In the genomic region with DNA sequence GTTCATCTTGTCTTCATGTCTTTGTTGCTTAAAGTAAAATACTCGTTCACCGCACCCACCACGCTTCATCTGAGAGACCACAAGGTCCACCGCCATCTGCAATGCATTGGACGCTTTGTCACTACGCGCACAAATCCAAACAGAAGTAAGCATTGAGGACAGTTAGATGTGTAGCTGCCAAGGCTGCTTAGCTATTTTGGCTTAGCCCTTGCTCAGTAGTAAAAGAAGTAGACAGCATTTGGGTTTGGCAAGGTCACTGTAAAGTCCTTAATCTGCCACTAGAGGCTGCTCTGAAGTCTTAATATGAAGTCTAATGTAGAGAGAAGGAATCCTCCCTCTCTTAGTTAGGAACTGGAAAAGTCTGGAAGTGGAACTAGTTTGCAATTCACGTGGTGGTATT, we compare ENCODE assay signal across 8 mouse cellular contexts. TPM values are rescaled to one million over a fixed set of nuclear protein-coding genes. Genes with fewer than 3 reads are reported as not detected.
A peak's percentile ranks its signal among the peaks of the same experiment; 100 is the strongest.
DNase-seq lines count a peak whose midpoint lies in the region; ATAC-seq and TF ChIP-seq lines count a peak whose summit lies in the region.

No protein-coding gene starts in this region.

- H3K9ac ChIP-seq in embryonic facial prominence, embryonic 13.5 days, result no peak overlapping the region
- H3K9ac ChIP-seq in limb, embryonic 15.5 days, result no peak overlapping the region
- H3K9ac ChIP-seq in stomach, postnatal 0 days (ENCODE audit: low read length), result no peak overlapping the region

- ATAC-seq in embryonic facial prominence, embryonic 13.5 days (ENCODE audit: insufficient number of reproducible peaks, insufficient read depth, low FRiP score, low TSS enrichment, low read depth), result no peak
- no peak for ATAC-seq in limb, embryonic 15.5 days (ENCODE audit: insufficient number of reproducible peaks, low FRiP score, low TSS enrichment, low read depth)
- no peak for ATAC-seq in stomach, postnatal 0 days (ENCODE audit: low FRiP score, low TSS enrichment)

- H3K4me3 ChIP-seq in embryonic facial prominence, embryonic 13.5 days, result peak overlapping the region; percentile 27; the same call in 1 of the 2 replicates
- peak overlapping the region; percentile 45 for H3K4me3 ChIP-seq in hindbrain, embryonic 10.5 days
- no peak overlapping the region for H3K4me3 ChIP-seq in limb, embryonic 15.5 days
- no peak overlapping the region for H3K4me3 ChIP-seq in stomach, postnatal 0 days (ENCODE audit: low read depth, low read length)

- no peaks in the 10 kb centered on the region for H3K36me3 ChIP-seq in embryonic facial prominence, embryonic 13.5 days
- no peaks in the 10 kb centered on the region for H3K36me3 ChIP-seq in hindbrain, embryonic 10.5 days
- no peaks in the 10 kb centered on the region for H3K36me3 ChIP-seq in limb, embryonic 15.5 days
- H3K36me3 ChIP-seq in stomach, postnatal 0 days (ENCODE audit: control insufficient read depth, insufficient read depth, low read length), result no peaks in the 10 kb centered on the region

- TF ChIP-seq EP300 in stomach, postnatal 0 days (optimal IDR thresholded peaks at IDR 0.05), result no peak

- peak overlapping the region; percentile 53 for H3K4me2 ChIP-seq in embryonic facial prominence, embryonic 13.5 days
- H3K4me2 ChIP-seq in limb, embryonic 15.5 days, result peak overlapping the region; percentile 39; the same call in 1 of the 2 replicates
- peak overlapping the region; percentile 36; the same call in 1 of the 2 replicates for H3K4me2 ChIP-seq in stomach, postnatal 0 days (replicated peaks; ENCODE audit: low read depth)

- H3K27me3 ChIP-seq in embryonic facial prominence, embryonic 13.5 days, result no peaks in the 10 kb centered on the region
- no peaks in the 10 kb centered on the region for H3K27me3 ChIP-seq in hindbrain, embryonic 10.5 days (ENCODE audit: insufficient read depth, poor library complexity, severe bottlenecking)
- 0 out of 2 replicates have a peak, but pooled peaks cover 3% of the 10 kb centered on the region for H3K27me3 ChIP-seq in limb, embryonic 15.5 days
- no peaks in the 10 kb centered on the region for H3K27me3 ChIP-seq in stomach, postnatal 0 days (ENCODE audit: control insufficient read depth, insufficient read depth, low read length)

- no peaks in the 10 kb centered on the region for H3K9me3 ChIP-seq in embryonic facial prominence, embryonic 13.5 days
- H3K9me3 ChIP-seq in hindbrain, embryonic 10.5 days, result no peaks in the 10 kb centered on the region
- H3K9me3 ChIP-seq in limb, embryonic 15.5 days, result no peaks in the 10 kb centered on the region
- no peaks in the 10 kb centered on the region for H3K9me3 ChIP-seq in stomach, postnatal 0 days (ENCODE audit: control insufficient read depth, low read length)

- TF ChIP-seq CTCF in stomach, postnatal 0 days (IDR thresholded peaks at IDR 0.05; ENCODE audit: low read depth), result peak; percentile 68

- WGBS in embryonic facial prominence, embryonic 13.5 days, result 57% methylated on average over 8 of the region's 8 CpGs
- WGBS in hindbrain, embryonic 10.5 days, result 61% methylated on average over 8 of the region's 8 CpGs
- WGBS in limb, embryonic 15.5 days, result 60% methylated on average over 8 of the region's 8 CpGs
- WGBS in stomach, postnatal 0 days, result 47% methylated on average over 8 of the region's 8 CpGs

- DNase-seq in kidney, adult 11 months, result peak; percentile 26
- DNase-seq in kidney, postnatal 10 days, result no peak
- DNase-seq in hindbrain, embryonic 10.5 days (ENCODE audit: low spot score), result no peak
- no peak for DNase-seq in stomach, postnatal 0 days (ENCODE audit: low spot score)
- no peak for DNase-seq in urinary bladder, adult 2 months (ENCODE audit: low spot score)
- DNase-seq in testis, postnatal 14 days (ENCODE audit: low spot score), result no peak

- no peak overlapping the region for H3K27ac ChIP-seq in embryonic facial prominence, embryonic 13.5 days
- no peak overlapping the region for H3K27ac ChIP-seq in hindbrain, embryonic 10.5 days
- H3K27ac ChIP-seq in limb, embryonic 15.5 days, result no peak overlapping the region
- H3K27ac ChIP-seq in stomach, postnatal 0 days (replicated peaks), result no peak overlapping the region

- no peaks in the 10 kb centered on the region for H3K4me1 ChIP-seq in embryonic facial prominence, embryonic 13.5 days
- no peaks in the 10 kb centered on the region for H3K4me1 ChIP-seq in hindbrain, embryonic 10.5 days (replicated peaks)
- no peaks in the 10 kb centered on the region for H3K4me1 ChIP-seq in limb, embryonic 15.5 days
- no peaks in the 10 kb centered on the region for H3K4me1 ChIP-seq in stomach, postnatal 0 days (replicated peaks; ENCODE audit: control insufficient read depth, insufficient read depth)

RNA-seq across cellular contexts. Expression of a gene that starts 57.1 kb away (rescaled TPM):
- 62.5 and 65.6 TPM in 2 replicates for polyA plus RNA-seq in embryonic facial prominence, embryonic 13.5 days (2015; fragmentation: Nextera tagmentation; extraction: Ambion mirVana)
- polyA plus RNA-seq in hindbrain, embryonic 10.5 days (2016; fragmentation: Nextera tagmentation; extraction: Ambion mirVana), result 7.1 and 21.1 TPM in 2 replicates
- polyA plus RNA-seq in limb, embryonic 15.5 days (2015; fragmentation: Nextera tagmentation; extraction: Ambion mirVana), result 9.1 and 19.7 TPM in 2 replicates
- 9.7 and 10.8 TPM in 2 replicates for polyA plus RNA-seq in stomach, postnatal 0 days (2015; fragmentation: Nextera tagmentation; extraction: Ambion mirVana)
- polyA plus RNA-seq in urinary bladder, adult 2 months (2012; rRNA removed), result 60.8 and 75.0 TPM in 2 replicates

Comparison
In these comparisons a context has a peak if more than half of its experiments do, and no peak if none do; other contexts are left out.
1. H3K4me3 ChIP-seq: peak in embryonic facial prominence, embryonic 13.5 days (single experiment) and hindbrain, embryonic 10.5 days (single experiment); none in limb, embryonic 15.5 days (single experiment) and stomach, postnatal 0 days (single experiment).
2. Peak in every context shown above with its lines, with median percentiles within 50 percentile points of each other: H3K4me2 ChIP-seq.